Mouse (Mus musculus): ENCODE measurements around the gene Utp3. TPM values are rescaled to one million over a fixed set of nuclear protein-coding genes. Genes with fewer than 3 reads are reported as not detected.
"Not testable (repeated sequence)": the region's sequence is repeated elsewhere in the genome, so short reads cannot be mapped to it uniquely, and the experiment has no call there.

Gene Utp3
- polyA plus RNA-seq (2016; fragmentation: Nextera tagmentation; extraction: Ambion mirVana): 60.9 and 62.7 TPM in 2 replicates

GRCm38 (mm10) chr5:88554086-88554886 lies at the start of gene Utp3:
Gene Utp3 (plus strand): TSS chr5:88554462.
- WGBS: under 1% methylated on average over 69 of the region's 76 CpGs

GRCm38 (mm10) chr5:88508555-88508954 lies 45.7 kb upstream of the Utp3 start:
- Histone ChIP-seq H3K4me1 (no peaks in the 10 kb centered on the region), H3K9ac (no peak overlapping the region), H3K27ac (no peak overlapping the region), H3K9me3 (replicated peaks) (no peaks in the 10 kb centered on the region), H3K36me3 (no peaks in the 10 kb centered on the region), H3K4me2 (replicated peaks) (no peak overlapping the region), H3K4me3 (no peak overlapping the region), H3K27me3 (no peaks in the 10 kb centered on the region)
- no peak for ATAC-seq (ENCODE audit: low FRiP score)
- 63% methylated on average over 1 of the region's 1 CpGs for WGBS

More at GRCm38 (mm10) chr5:88554086-88554886, at the start of gene Utp3:
- peak; percentile 98 for ATAC-seq (ENCODE audit: low FRiP score)
- H3K4me1 ChIP-seq: peaks cover 17% of the 10 kb centered on the region
- H3K27ac ChIP-seq: peak within 1 kb of the TSS; percentile 90
- H3K9ac ChIP-seq: peak within 1 kb of the TSS; percentile 88
- H3K4me3 ChIP-seq: peak within 1 kb of the TSS; percentile 82
- peaks cover 9% of the 10 kb centered on the region; the same call in 1 of the 2 replicates for H3K36me3 ChIP-seq
- H3K27me3 ChIP-seq: no peaks in the 10 kb centered on the region
- no peaks in the 10 kb centered on the region for H3K9me3 ChIP-seq (replicated peaks)
- H3K4me2 ChIP-seq (replicated peaks): peak within 1 kb of the TSS; percentile 98

DNA sequence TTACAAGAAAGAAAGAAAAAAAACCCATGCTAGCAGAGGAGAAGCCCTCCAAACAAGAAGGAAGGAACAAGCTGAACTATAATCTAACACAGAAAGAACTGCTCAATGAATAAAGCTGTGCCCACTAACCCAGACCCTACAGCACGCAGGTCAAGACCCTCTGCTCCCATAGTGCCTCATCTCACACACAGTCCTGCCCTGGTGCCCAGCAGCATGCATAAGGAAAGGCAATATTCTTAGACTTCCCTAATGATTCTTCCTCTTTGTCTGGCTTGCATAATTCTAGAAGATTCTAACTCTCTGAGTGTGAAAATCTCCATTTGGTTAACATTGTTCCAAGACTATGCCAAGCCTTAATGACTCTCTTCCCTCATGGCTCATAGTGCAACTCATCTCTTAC lies 45.3 kb upstream of the Utp3 start:
- WGBS: 68% methylated on average over 1 of the region's 1 CpGs
- Histone ChIP-seq H3K9me3 (replicated peaks) (no peaks in the 10 kb centered on the region), H3K4me1 (no peaks in the 10 kb centered on the region), H3K4me3 (no peak overlapping the region), H3K4me2 (replicated peaks) (no peak overlapping the region), H3K27ac (no peak overlapping the region), H3K9ac (no peak overlapping the region), H3K27me3 (no peaks in the 10 kb centered on the region), H3K36me3 (no peaks in the 10 kb centered on the region)
- no peak for ATAC-seq (ENCODE audit: low FRiP score)

DNA sequence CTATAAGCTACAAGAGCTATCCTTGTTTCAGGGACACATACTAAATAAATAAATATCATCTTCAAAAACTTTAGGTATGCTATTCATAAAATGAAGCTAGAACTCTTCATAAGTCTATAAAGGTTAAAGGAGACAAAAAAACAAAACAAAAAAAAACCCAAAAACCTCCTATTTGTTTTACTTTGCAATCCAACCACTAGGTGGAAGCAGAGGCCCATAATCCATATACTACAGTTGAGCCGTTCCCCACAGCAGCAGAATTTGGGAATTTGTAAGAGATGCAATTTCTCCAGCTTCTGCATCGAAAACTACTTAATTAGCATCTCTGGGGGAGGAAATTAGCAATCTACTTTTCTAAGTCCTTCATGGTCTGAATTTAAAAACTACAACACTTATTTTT lies 35.0 kb upstream of the Utp3 start:
- Histone ChIP-seq H3K27ac (no peak overlapping the region), H3K4me3 (no peak overlapping the region), H3K9me3 (replicated peaks) (no peaks in the 10 kb centered on the region), H3K36me3 (no peaks in the 10 kb centered on the region), H3K27me3 (no peaks in the 10 kb centered on the region), H3K9ac (no peak overlapping the region), H3K4me2 (replicated peaks) (no peak overlapping the region), H3K4me1 (no peaks in the 10 kb centered on the region)
- ATAC-seq (ENCODE audit: low FRiP score): no peak
- 3% methylated on average over 2 of the region's 2 CpGs for WGBS

DNA sequence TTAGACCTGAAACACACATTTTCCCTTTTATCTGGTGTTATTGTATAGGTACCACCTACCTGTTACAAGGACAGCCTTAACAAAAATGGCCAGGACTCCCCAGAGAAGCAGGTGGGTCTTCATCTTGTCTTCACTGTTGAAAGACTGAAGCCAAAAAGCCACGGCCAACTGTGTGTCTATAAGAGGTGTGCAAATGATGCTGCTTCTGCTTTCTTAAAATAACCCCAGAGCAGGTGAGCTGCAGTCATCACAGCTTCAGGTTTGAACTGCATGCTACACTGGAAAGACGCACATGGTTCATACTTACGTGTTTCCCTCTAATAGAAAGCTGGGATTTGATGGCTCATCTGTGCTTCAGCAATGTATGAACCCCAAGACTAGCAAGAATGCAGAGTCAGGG lies 26.6 kb upstream of the Utp3 start, which contains the start of gene Jchain:
Jchain (minus strand) TSS at position 235 of the 400 bp plus-strand sequence.
- Histone ChIP-seq H3K4me1 (no peaks in the 10 kb centered on the region), H3K9me3 (replicated peaks) (no peaks in the 10 kb centered on the region), H3K9ac (no peak within 1 kb of the TSS), H3K4me2 (replicated peaks) (no peak within 1 kb of the TSS), H3K4me3 (no peak within 1 kb of the TSS), H3K27me3 (no peaks in the 10 kb centered on the region), H3K36me3 (no peaks in the 10 kb centered on the region), H3K27ac (no peak within 1 kb of the TSS)
- 94% methylated on average over 3 of the region's 3 CpGs for WGBS
- ATAC-seq (ENCODE audit: low FRiP score): no peak

GRCm38 (mm10) chr5:88530908-88531307 lies 23.4 kb upstream of the Utp3 start:
- no peaks in the 10 kb centered on the region for H3K9me3 ChIP-seq (replicated peaks)
- H3K36me3 ChIP-seq: no peaks in the 10 kb centered on the region
- no peak overlapping the region for H3K4me3 ChIP-seq
- WGBS: 88% methylated on average over 1 of the region's 1 CpGs
- H3K27me3 ChIP-seq: no peaks in the 10 kb centered on the region
- H3K27ac ChIP-seq: no peak overlapping the region
- H3K4me1 ChIP-seq: no peaks in the 10 kb centered on the region
- ATAC-seq (ENCODE audit: low FRiP score): no peak
- H3K4me2 ChIP-seq (replicated peaks): no peak overlapping the region
- no peak overlapping the region for H3K9ac ChIP-seq

GRCm38 (mm10) chr5:88534697-88535096 lies 19.6 kb upstream of the Utp3 start:
- Histone ChIP-seq H3K4me3 (no peak overlapping the region), H3K9ac (no peak overlapping the region), H3K4me1 (no peaks in the 10 kb centered on the region), H3K9me3 (replicated peaks) (no peaks in the 10 kb centered on the region), H3K27ac (no peak overlapping the region), H3K27me3 (no peaks in the 10 kb centered on the region), H3K36me3 (no peaks in the 10 kb centered on the region), H3K4me2 (replicated peaks) (no peak overlapping the region)
- no peak for ATAC-seq (ENCODE audit: low FRiP score)
- 67% methylated on average over 3 of the region's 3 CpGs for WGBS

DNA sequence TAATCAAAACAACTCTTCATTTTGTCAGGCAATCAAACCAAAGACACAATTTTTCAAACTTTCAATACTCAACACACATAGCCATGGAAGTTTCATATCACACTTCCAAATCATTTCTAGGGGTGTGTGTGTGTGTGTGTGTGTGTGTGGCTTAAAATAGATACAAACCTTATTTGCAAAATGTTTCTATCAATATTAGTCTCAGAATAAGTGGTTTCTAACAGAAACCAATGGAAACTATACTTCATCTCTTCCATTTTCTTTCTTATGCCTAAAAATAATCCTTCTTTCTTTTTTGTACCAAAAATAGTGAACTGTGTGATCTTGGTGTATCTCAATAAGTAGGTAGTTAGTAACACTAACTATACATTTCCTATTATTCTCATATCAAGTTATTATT lies 13.4 kb upstream of the Utp3 start:
- Histone ChIP-seq H3K9me3 (replicated peaks) (no peaks in the 10 kb centered on the region), H3K4me1 (no peaks in the 10 kb centered on the region), H3K9ac (no peak overlapping the region), H3K27ac (no peak overlapping the region), H3K4me2 (replicated peaks) (no peak overlapping the region), H3K36me3 (no peaks in the 10 kb centered on the region), H3K4me3 (no peak overlapping the region), H3K27me3 (no peaks in the 10 kb centered on the region)
- no peak for ATAC-seq (ENCODE audit: low FRiP score)

DNA sequence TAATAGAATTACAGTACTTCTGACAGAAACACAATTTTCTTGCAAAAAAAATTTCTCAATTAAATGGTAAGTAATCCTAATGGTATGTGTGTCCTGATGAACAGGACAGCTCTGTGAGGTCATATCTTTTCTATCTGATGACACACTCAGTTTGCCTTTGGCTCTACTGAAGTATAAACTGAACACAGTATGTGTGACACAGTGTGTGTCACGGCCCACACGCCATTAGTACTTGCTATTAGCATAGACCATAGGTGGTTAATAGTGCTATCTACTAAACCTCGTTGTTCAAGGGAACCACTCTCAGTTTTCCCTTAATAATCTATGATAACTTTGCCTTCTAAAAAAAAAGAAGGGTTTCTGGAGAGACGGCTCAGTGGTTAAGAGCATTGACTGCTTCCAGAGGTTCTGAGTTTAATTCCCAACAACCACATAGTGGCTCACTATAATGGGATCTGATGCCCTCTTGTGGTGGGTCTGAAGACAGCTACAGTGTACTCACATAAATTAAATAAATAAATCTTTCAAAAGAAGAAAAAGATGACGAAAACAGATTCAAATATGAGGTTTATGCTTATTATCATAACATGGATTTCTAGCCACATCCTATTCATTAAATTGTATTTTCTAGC lies 11.5 kb upstream of the Utp3 start:
- no peaks in the 10 kb centered on the region for H3K4me1 ChIP-seq
- H3K4me2 ChIP-seq (replicated peaks): no peak overlapping the region
- no peaks in the 10 kb centered on the region for H3K9me3 ChIP-seq (replicated peaks)
- H3K27me3 ChIP-seq: no peaks in the 10 kb centered on the region
- WGBS: 62% methylated on average over 5 of the region's 5 CpGs
- H3K9ac ChIP-seq: no peak overlapping the region
- H3K36me3 ChIP-seq: no peaks in the 10 kb centered on the region
- peak; percentile 56; the same call in 1 of the 2 replicates for ATAC-seq (ENCODE audit: low FRiP score)
- no peak overlapping the region for H3K27ac ChIP-seq
- no peak overlapping the region for H3K4me3 ChIP-seq

DNA sequence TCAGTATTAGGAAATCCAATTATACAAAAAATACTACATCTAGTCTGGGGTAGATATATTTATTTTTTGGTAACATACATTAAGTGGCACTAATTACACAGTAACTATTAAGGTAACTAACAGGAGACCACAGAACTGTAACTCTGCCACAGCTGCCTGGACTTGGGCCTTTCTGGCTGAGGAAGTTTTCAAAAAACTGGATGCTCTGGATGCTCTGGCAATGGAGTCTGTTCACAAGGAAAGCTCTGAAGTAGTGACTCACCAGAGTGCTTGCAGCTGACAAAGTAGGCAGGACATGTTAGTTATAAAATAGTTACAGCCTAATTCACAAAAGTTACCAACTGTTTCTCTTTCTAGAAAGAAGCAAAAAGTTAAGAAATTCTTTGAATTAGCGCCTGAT lies 9.9 kb upstream of the Utp3 start:
- not testable (repeated sequence) for H3K9ac ChIP-seq; H3K4me1 ChIP-seq; ATAC-seq (ENCODE audit: low FRiP score); H3K27ac ChIP-seq; H3K27me3 ChIP-seq; H3K36me3 ChIP-seq; H3K4me3 ChIP-seq; H3K9me3 ChIP-seq (replicated peaks); H3K4me2 ChIP-seq (replicated peaks)
- WGBS: 91% methylated on average over 1 of the region's 1 CpGs

DNA sequence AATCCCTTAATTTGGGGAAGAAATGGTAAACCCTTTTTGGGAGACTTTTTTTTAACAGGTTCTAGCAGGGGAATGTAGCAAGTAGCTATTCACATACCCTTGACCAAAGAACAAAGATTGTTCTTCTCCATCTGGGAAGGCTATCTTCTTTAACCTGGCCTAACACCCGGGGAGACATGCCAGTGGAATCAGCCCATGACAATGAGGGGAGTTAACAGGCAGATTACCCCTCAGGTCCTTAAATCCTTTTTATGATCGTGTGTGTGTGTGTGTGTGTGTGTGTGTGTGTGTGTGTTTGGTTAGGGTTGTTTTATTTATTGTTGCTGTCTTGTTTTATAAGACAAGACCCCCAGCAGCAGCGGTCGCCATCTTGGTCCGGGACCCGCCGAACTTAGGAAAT lies 8.7 kb upstream of the Utp3 start:
- 90% methylated on average over 7 of the region's 7 CpGs for WGBS
- ATAC-seq (ENCODE audit: low FRiP score): no peak

DNA sequence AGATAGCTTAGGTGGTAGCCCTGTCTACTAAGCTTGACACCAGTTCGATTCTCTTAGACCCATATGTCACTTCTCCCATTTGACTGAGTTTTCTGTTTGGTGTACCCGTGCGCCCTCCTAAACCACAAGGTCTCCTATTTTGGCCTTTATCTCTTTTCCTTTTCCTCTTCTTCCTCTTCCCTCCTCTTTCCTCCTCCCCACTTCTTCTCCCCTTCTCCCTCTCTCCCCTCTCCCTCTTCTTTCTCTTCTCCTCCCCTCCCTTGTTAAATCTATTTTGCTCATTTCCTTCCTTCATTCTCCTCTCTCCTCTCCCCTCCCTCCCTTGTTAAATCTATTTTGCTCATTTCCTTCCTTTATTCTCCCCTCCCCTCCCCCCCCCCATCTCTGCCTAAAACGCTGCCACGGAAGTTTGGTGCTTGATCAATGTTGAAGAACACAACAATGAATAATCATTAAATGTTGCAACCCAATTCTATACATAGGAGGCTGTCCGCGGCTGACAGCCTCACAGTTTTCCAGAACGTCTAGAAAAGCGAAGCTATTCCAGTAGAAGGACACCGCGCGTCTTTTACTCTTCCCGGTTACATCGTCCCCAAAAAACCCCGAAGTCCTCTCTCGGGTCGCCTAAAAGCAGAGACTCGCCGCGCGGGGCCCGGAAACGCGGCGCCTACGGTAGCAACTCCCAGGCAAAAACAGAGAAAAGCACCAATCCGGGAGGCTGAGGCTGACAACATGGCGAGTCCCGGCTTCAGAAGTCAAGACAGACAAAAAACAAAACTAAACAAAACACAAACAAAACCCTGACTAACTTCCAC lies 784 bp upstream of the Utp3 start:
- H3K4me3 ChIP-seq: peak overlapping the region; percentile 82
- peak overlapping the region; percentile 53 for H3K4me2 ChIP-seq (replicated peaks)
- H3K9ac ChIP-seq: peak overlapping the region; percentile 64
- H3K4me1 ChIP-seq: peaks cover 17% of the 10 kb centered on the region
- WGBS: 8% methylated on average over 29 of the region's 29 CpGs
- peaks cover 9% of the 10 kb centered on the region; the same call in 1 of the 2 replicates for H3K36me3 ChIP-seq
- no peaks in the 10 kb centered on the region for H3K9me3 ChIP-seq (replicated peaks)
- no peaks in the 10 kb centered on the region for H3K27me3 ChIP-seq
- H3K27ac ChIP-seq: peak overlapping the region; percentile 90
- ATAC-seq (ENCODE audit: low FRiP score): peak; percentile 68

More for the DNA sequence above, 8.7 kb upstream of the Utp3 start:
- Histone ChIP-seq H3K9ac (no peak overlapping the region), H3K36me3 (no peaks in the 10 kb centered on the region), H3K27ac (no peak overlapping the region), H3K9me3 (replicated peaks) (no peaks in the 10 kb centered on the region), H3K4me1 (no peaks in the 10 kb centered on the region), H3K27me3 (no peaks in the 10 kb centered on the region), H3K4me2 (replicated peaks) (no peak overlapping the region), H3K4me3 (no peak overlapping the region)
